Mouse (Mus musculus) midbrain, embryonic 10.5 days (tissue): ENCODE results near the gene Duxbl3. TPM values are rescaled to one million over a fixed set of nuclear protein-coding genes. Genes with fewer than 3 reads are reported as not detected.

ENCODE experiments used
- polyA plus RNA-seq: library from polyadenylated mRNA; unstranded; fragments of >200 nt; fragmentation: Nextera tagmentation; extraction: Ambion mirVana; gene quantifications from 2 replicates; pipeline ENCODE4 v1.2.1, GENCODE M21; 2016

The Duxbl3 gene
- polyA plus RNA-seq, 1 experiment from 2014 or later = 6.6 TPM

Other genes starting within 250 kb of the Duxbl3 start
- 0.36 and 3.3 TPM in 2 replicates for gene Gm9780, start 215.3 kb upstream of the Duxbl3 start, polyA plus RNA-seq
- 19.9 TPM in 2 replicates for gene Tmem254c, start 190.6 kb upstream of the Duxbl3 start, polyA plus RNA-seq
- not detected in 2 replicates for gene Cphx2, start 176.4 kb upstream of the Duxbl3 start, polyA plus RNA-seq
- not detected in 2 replicates for gene Cphx3, start 175.7 kb upstream of the Duxbl3 start, polyA plus RNA-seq
- gene Duxbl2, start 139.6 kb upstream of the Duxbl3 start, polyA plus RNA-seq = not detected in 2 replicates
- gene Plac9b, start 75.5 kb upstream of the Duxbl3 start, polyA plus RNA-seq = 0.80 and 1.5 TPM in 2 replicates
- gene Tmem254b, start 50.9 kb upstream of the Duxbl3 start, polyA plus RNA-seq = 15.9 and 20.4 TPM in 2 replicates